Mouse (Mus musculus) hindbrain, embryonic 10.5 days (tissue): ENCODE measurements around the gene Kras. TPM values are rescaled to one million over a fixed set of nuclear protein-coding genes. Genes with fewer than 3 reads are reported as not detected.

ENCODE experiments used
- polyA plus RNA-seq: library from polyadenylated mRNA; unstranded; fragments of >200 nt; fragmentation: Nextera tagmentation; extraction: Ambion mirVana; gene quantifications from 2 replicates; pipeline ENCODE4 v1.2.1, GENCODE M21; 2016

Gene Kras
- polyA plus RNA-seq, 1 experiment from 2014 or later: 84.0 TPM

Other genes with a start within 250 kb of the Kras start
- gene Bcat1, start 174.1 kb downstream of the Kras start, polyA plus RNA-seq: 123 and 134 TPM in 2 replicates
- 1.8 and 2.4 TPM in 2 replicates for gene Lrmp, start 134.6 kb downstream of the Kras start, polyA plus RNA-seq
- gene Casc1, start 39.2 kb downstream of the Kras start, polyA plus RNA-seq: 0.62 and 0.88 TPM in 2 replicates
- gene Etfrf1, start 39.1 kb downstream of the Kras start, polyA plus RNA-seq: 32.3 and 33.4 TPM in 2 replicates